Mouse (Mus musculus): Measurements from ENCODE around the gene Gm35134.
"Not testable (repeated sequence)": the region's sequence is repeated elsewhere in the genome, so short reads cannot be mapped to it uniquely, and the experiment has no call there.

Gene Gm35134

GRCm38 (mm10) chrY:19112707-19113106, at the start of gene Gm35134:
Gene Gm35134 (plus strand): TSS chrY:19113007.
- POLR2A ChIA-PET, CTCF ChIA-PET: not testable (repeated sequence)

Data from embryonic stem cell, embryonic (primary cell).